Mouse (Mus musculus): ENCODE measurements around the gene Lpp.

GRCm38 (mm10) chr16:24391901-24392300 is 1.4 kb upstream of the Lpp start:
- TF ChIP-seq CTCF (IDR thresholded peaks at IDR 0.05; ENCODE audit: borderline replicate concordance, control insufficient read depth, extremely low read depth, insufficient read depth, low read length, poor library complexity) = no peak
- TF ChIP-seq POLR2A (IDR thresholded peaks at IDR 0.05; ENCODE audit: control insufficient read depth, extremely low read depth, insufficient read depth, low read length, poor library complexity) = no peak

Data from thymus, adult 2 months (tissue).